Mouse (Mus musculus) cerebellum, adult 2 months (tissue): ENCODE data around the gene Celf6.

Experiments
- CTCF ChIP-seq: fragments of 200-500 bp; IDR thresholded peaks from 2 replicates; pipeline ENCODE4 v1.5.1; 2011; ENCODE audit warnings: low read depth, mild to moderate bottlenecking, control low read depth, low read length, moderate library complexity, borderline replicate concordance; ENCODE audit not compliant: insufficient read depth
- POLR2A ChIP-seq: fragments of 200-500 bp; IDR thresholded peaks from 2 replicates; pipeline ENCODE4 v1.6.1; 2011; ENCODE audit warnings: low read length, control low read depth, borderline replicate concordance; ENCODE audit not compliant: insufficient read depth

DNA sequence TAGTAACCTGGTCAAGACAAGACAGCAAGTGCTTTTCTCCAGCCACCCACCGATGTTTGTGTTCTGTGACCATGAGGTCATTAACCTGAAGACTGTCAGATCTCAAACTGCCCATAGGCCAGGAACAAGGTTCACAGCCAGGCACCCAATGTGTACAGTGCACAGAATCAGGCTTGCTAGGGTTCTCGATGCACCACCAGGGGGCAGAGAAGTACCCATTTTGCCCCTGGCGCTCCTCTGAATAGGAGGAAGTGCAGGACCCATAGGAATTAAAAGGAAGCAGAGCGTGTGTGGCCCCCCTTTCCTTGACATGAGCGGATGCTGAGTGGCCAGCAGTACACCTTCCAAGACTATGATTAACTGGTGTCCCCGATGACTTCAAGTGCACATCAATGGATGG is 10.6 kb upstream of the Celf6 start:
- peak; percentile 70 for TF ChIP-seq CTCF
- TF ChIP-seq POLR2A = no peak
